Mouse (Mus musculus): ENCODE data around the gene Ippk. TPM values are rescaled to one million over a fixed set of nuclear protein-coding genes. Genes with fewer than 3 reads are reported as not detected.

Gene Ippk
- 7.2 TPM for polyA plus RNA-seq (2014; fragmentation: Illumina TruSeq; extraction: RNeasy Lipid Tissue Mini Kit (QIAGEN cat#74804); ENCODE audit: low replicate concordance)

DNA sequence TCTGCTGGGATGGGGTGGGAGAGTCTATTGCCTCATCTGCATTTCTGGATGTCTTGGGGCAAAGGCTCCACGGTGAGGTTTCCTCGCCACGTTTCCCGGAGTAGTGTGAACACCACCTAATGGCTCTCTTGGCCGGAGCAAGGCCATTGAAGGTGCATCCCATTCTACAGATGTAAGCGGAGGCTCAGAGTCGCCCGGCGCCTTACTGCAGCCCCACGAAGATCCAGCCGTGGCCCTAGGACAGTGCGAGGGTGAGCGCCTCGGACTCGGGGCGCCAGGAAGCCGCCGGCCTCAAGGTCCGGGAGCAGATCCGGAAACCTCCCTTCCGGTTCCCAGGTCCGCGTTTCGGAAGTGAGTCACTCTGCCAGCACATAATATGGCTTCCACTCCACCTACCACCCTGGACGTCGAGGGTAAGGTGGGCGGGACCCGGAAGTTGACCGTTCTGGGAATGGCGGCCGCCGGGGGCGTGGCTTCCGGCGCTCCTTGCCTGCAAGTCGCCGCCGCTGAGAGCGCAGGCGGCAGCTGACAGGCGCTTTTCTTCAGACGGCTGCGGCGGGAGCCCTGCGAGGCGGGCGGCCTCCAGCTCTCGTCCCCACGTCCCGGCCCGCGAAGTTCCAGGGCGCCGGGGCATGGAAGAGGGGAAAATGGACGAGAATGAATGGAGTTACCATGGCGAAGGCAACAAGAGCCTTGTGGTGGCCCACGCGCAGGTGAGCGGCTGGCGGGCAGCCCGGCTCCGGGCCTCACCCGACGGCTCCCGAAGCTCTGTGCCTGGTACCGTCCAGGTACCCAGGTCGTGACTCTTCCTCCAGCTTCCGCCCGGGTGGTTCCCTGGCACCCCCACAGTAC lies at the start of gene Ippk:
Ippk (plus strand) TSS at position 496 of the 852 bp plus-strand sequence.

DNA sequence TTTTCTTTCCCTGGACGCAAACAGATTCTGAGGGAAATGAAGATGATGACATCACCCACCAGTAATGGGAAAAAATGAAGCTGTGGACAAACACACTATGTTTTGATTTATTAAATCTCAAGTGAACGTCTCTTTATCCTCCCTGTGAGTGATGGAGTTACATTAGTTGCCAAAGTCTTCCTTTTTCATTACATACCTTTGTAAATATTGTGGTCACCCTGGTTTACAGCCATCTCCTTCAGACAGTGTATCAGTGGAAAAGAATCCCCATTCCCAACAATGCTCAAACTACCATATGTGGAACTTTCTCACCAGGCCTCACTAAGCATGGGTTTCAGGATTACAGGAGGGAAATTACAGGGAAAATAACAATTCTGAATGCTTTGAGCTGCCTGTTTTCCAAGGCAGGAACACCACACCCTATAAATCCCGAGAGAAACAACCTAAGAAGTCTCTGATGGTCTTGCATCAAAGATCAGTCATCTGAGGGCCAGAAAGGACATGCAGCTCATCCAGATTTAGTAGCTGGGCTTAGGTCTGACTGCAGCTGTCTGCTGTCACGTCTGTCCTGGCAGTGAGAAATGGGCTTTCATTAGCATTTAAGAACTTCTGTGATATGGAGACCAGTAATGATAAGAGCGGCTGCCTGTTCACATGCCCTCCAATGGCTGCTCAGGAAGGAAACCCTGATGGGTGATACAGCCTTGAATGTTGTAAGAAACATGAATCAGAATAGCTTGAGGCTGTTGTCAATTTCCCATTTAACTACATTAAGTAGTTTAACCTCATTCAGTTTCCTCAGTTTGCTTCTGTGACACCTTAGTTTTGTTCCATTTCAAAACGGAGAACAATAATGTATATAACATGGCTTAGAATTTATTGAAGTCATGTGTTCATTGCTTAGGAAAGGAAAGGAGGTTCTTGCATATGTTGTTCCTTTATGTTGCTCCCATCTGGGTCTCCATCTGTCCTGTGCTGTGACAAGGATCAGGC lies 71.6 kb downstream of the Ippk start, which contains the start of gene Tes3-ps:
Tes3-ps (plus strand) TSS at position 943 of the 993 bp plus-strand sequence.

DNA sequence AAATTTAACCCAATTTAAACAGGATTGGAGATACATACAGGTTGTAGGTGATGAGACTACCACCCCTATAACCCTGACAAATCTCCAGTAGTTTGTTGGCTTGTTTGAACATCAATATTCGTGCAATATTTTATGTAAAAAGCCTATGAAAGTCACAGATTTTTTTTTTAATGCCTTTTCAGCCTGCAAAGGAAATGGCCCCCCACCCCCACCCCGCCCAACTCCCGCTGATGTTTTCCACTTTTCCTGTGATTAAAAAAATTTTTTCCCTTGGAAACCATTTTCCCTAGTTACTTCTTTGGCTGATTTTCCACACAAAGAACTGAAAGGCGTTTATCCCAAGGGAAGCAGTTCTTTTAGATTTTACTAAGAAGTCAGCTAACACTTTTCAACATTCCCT lies 83.5 kb downstream of the Ippk start, which contains the start of gene Ecm2:
Ecm2 (plus strand) TSS at position 301 of the 400 bp plus-strand sequence.

Other genes with a start within 250 kb of the Ippk start
- gene Ninj1, start 233.8 kb upstream of the Ippk start, polyA plus RNA-seq (2014; fragmentation: Illumina TruSeq; extraction: RNeasy Lipid Tissue Mini Kit (QIAGEN cat#74804); ENCODE audit: low replicate concordance): not detected
- 0.59 TPM for gene Card19, start 205.2 kb upstream of the Ippk start, polyA plus RNA-seq (2014; fragmentation: Illumina TruSeq; extraction: RNeasy Lipid Tissue Mini Kit (QIAGEN cat#74804); ENCODE audit: low replicate concordance)
- gene Susd3, start 172.5 kb upstream of the Ippk start, polyA plus RNA-seq (2014; fragmentation: Illumina TruSeq; extraction: RNeasy Lipid Tissue Mini Kit (QIAGEN cat#74804); ENCODE audit: low replicate concordance): not detected
- gene Fgd3, start 100.9 kb upstream of the Ippk start, polyA plus RNA-seq (2014; fragmentation: Illumina TruSeq; extraction: RNeasy Lipid Tissue Mini Kit (QIAGEN cat#74804); ENCODE audit: low replicate concordance): 0.45 TPM
- gene Bicd2, start 79.7 kb upstream of the Ippk start, polyA plus RNA-seq (2014; fragmentation: Illumina TruSeq; extraction: RNeasy Lipid Tissue Mini Kit (QIAGEN cat#74804); ENCODE audit: low replicate concordance): 12.1 TPM
- gene Tes3-ps, start 72.1 kb downstream of the Ippk start, polyA plus RNA-seq (2014; fragmentation: Illumina TruSeq; extraction: RNeasy Lipid Tissue Mini Kit (QIAGEN cat#74804); ENCODE audit: low replicate concordance): 0.67 TPM
- 8.3 TPM for gene Ecm2, start 83.6 kb downstream of the Ippk start, polyA plus RNA-seq (2014; fragmentation: Illumina TruSeq; extraction: RNeasy Lipid Tissue Mini Kit (QIAGEN cat#74804); ENCODE audit: low replicate concordance)
- 57.0 TPM for gene Aspn, start 123.2 kb downstream of the Ippk start, polyA plus RNA-seq (2014; fragmentation: Illumina TruSeq; extraction: RNeasy Lipid Tissue Mini Kit (QIAGEN cat#74804); ENCODE audit: low replicate concordance)
- gene Omd, start 161.2 kb downstream of the Ippk start, polyA plus RNA-seq (2014; fragmentation: Illumina TruSeq; extraction: RNeasy Lipid Tissue Mini Kit (QIAGEN cat#74804); ENCODE audit: low replicate concordance): 0.37 TPM
- 114 TPM for gene Ogn, start 186.8 kb downstream of the Ippk start, polyA plus RNA-seq (2014; fragmentation: Illumina TruSeq; extraction: RNeasy Lipid Tissue Mini Kit (QIAGEN cat#74804); ENCODE audit: low replicate concordance)
- 20.4 TPM for gene Cenpp, start 231.5 kb downstream of the Ippk start, polyA plus RNA-seq (2014; fragmentation: Illumina TruSeq; extraction: RNeasy Lipid Tissue Mini Kit (QIAGEN cat#74804); ENCODE audit: low replicate concordance)
- 25.5 TPM for gene Nol8, start 231.8 kb downstream of the Ippk start, polyA plus RNA-seq (2014; fragmentation: Illumina TruSeq; extraction: RNeasy Lipid Tissue Mini Kit (QIAGEN cat#74804); ENCODE audit: low replicate concordance)